In the genomic region with DNA sequence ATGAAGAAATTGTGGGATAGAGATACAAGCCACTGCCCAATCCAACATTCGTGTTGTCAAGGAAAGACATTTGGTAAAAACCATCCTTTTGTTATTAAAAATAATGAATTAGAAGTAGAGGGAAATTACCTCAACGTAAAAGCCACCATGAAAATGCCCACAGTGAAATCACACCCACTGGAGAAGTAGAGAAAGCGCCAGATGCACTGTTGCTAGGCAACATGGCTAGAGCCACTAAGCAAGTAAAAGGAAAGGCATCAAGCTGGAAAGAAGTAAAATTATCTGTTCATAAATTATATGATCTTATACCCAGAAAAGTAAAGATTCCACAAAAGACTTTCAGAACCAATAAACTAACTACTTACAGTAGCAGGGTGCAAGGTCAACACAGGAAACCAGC, we compare ENCODE assay signal across 19 mouse cellular contexts. TPM values are rescaled to one million over a fixed set of nuclear protein-coding genes. Genes with fewer than 3 reads are reported as not detected.
DNase-seq lines count a peak whose midpoint lies in the region; ATAC-seq and TF ChIP-seq lines count a peak whose summit lies in the region.
"Had no signal": no experiment of that assay in that cellular context is flagged by ENCODE, and none has a peak within 500 bp of the region (broad histone marks: within the 10 kb centered on the region; RNA-seq: fewer than 3 reads in every experiment).

No protein-coding gene starts in this region.

- no peak for TF ChIP-seq CTCF in forebrain, postnatal 0 days (IDR thresholded peaks at IDR 0.05; ENCODE audit: low read depth)

- peak; percentile 51 for DNase-seq in forebrain, postnatal 0 days
- peak; percentile 28 for DNase-seq in midbrain, embryonic 14.5 days
- DNase-seq in midbrain, embryonic 10.5 days (ENCODE audit: low spot score): no peak
- peak; percentile 17 to 66 for DNase-seq in frontal cortex, postnatal 36 days (ENCODE audit: low spot score in 2 of 2)
- peak; percentile 53 to 79 for DNase-seq in right cerebral cortex, postnatal 10 days (ENCODE audit: low spot score in 2 of 2)
- DNase-seq in urinary bladder, adult 18-20 months (ENCODE audit: low spot score in 2 of 2): no peak
- DNase-seq: adrenal gland, postnatal 10 days; cerebellum, adult 2 months; heart, postnatal 36 days; kidney, adult 8-10 months; kidney, postnatal 4 days; lung, embryonic 14.5 days; lung, postnatal 4 days; thymus, adult 18-20 months had no signal

- ATAC-seq in forebrain, postnatal 0 days: peak; percentile 63; the same call in 1 of the 2 replicates
- no peak for ATAC-seq in forebrain, embryonic 13.5 days
- no peak for ATAC-seq in midbrain, embryonic 14.5 days (ENCODE audit: low FRiP score, low TSS enrichment)
- no peak for ATAC-seq in megakaryocyte-erythroid progenitor cell, adult 5-6 weeks (replicated peaks; ENCODE audit: low FRiP score, low TSS enrichment, poor library complexity, severe bottlenecking)
- ATAC-seq: midbrain, embryonic 13.5 days had no signal

- no peaks in the 10 kb centered on the region for H3K27me3 ChIP-seq in forebrain, postnatal 0 days (ENCODE audit: insufficient read depth, low read length)
- no peaks in the 10 kb centered on the region for H3K27me3 ChIP-seq in forebrain, embryonic 13.5 days
- H3K27me3 ChIP-seq in midbrain, embryonic 14.5 days (ENCODE audit: control insufficient read depth, insufficient read depth, low read length): no peaks in the 10 kb centered on the region
- H3K27me3 ChIP-seq in midbrain, embryonic 10.5 days (ENCODE audit: low read depth, poor library complexity, severe bottlenecking): no peaks in the 10 kb centered on the region
- H3K27me3 ChIP-seq: heart, embryonic 12.5 days; midbrain, embryonic 13.5 days had no signal

- no peaks in the 10 kb centered on the region for H3K9me3 ChIP-seq in forebrain, postnatal 0 days (ENCODE audit: low read length)
- H3K9me3 ChIP-seq in forebrain, embryonic 13.5 days (replicated peaks): no peaks in the 10 kb centered on the region
- no peaks in the 10 kb centered on the region for H3K9me3 ChIP-seq in midbrain, embryonic 14.5 days (ENCODE audit: control insufficient read depth, low read length)
- no peaks in the 10 kb centered on the region for H3K9me3 ChIP-seq in midbrain, embryonic 10.5 days (replicated peaks)
- H3K9me3 ChIP-seq: heart, embryonic 12.5 days; midbrain, embryonic 13.5 days had no signal

- peak overlapping the region; percentile 54; the same call in 1 of the 2 replicates for H3K27ac ChIP-seq in forebrain, postnatal 0 days (ENCODE audit: low read depth, low read length)
- H3K27ac ChIP-seq in forebrain, embryonic 13.5 days: no peak overlapping the region
- H3K27ac ChIP-seq in midbrain, embryonic 14.5 days (replicated peaks; ENCODE audit: low read depth, low read length): no peak overlapping the region
- H3K27ac ChIP-seq in midbrain, embryonic 10.5 days (replicated peaks): no peak overlapping the region
- H3K27ac ChIP-seq: midbrain, embryonic 13.5 days had no signal

- no peak overlapping the region for H3K4me2 ChIP-seq in forebrain, postnatal 0 days (ENCODE audit: low read depth)
- H3K4me2 ChIP-seq in forebrain, embryonic 13.5 days: no peak overlapping the region
- no peak overlapping the region for H3K4me2 ChIP-seq in midbrain, embryonic 14.5 days (ENCODE audit: low read length)
- H3K4me2 ChIP-seq: heart, embryonic 12.5 days; lung, embryonic 14.5 days; midbrain, embryonic 13.5 days had no signal

- no peak overlapping the region for H3K9ac ChIP-seq in forebrain, postnatal 0 days
- no peak overlapping the region for H3K9ac ChIP-seq in forebrain, embryonic 13.5 days
- H3K9ac ChIP-seq in midbrain, embryonic 14.5 days (replicated peaks; ENCODE audit: low read length): no peak overlapping the region
- H3K9ac ChIP-seq: heart, embryonic 12.5 days; lung, embryonic 14.5 days; midbrain, embryonic 13.5 days had no signal

- peaks cover 29% of the 10 kb centered on the region for H3K36me3 ChIP-seq in forebrain, postnatal 0 days (ENCODE audit: insufficient read depth)
- H3K36me3 ChIP-seq in forebrain, embryonic 13.5 days (ENCODE audit: poor library complexity, severe bottlenecking): peaks cover 54% of the 10 kb centered on the region
- H3K36me3 ChIP-seq in midbrain, embryonic 14.5 days (ENCODE audit: control insufficient read depth, insufficient read depth, low read length): peaks cover 47% of the 10 kb centered on the region
- H3K36me3 ChIP-seq in midbrain, embryonic 10.5 days: peaks cover 51% of the 10 kb centered on the region

- H3K4me1 ChIP-seq in forebrain, postnatal 0 days (ENCODE audit: insufficient read depth): no peaks in the 10 kb centered on the region
- H3K4me1 ChIP-seq in forebrain, embryonic 13.5 days: no peaks in the 10 kb centered on the region
- no peaks in the 10 kb centered on the region for H3K4me1 ChIP-seq in midbrain, embryonic 14.5 days (ENCODE audit: control insufficient read depth, insufficient read depth, low read length)
- H3K4me1 ChIP-seq in midbrain, embryonic 10.5 days: no peaks in the 10 kb centered on the region
- H3K4me1 ChIP-seq: heart, embryonic 12.5 days; midbrain, embryonic 13.5 days had no signal

- no peak overlapping the region for H3K4me3 ChIP-seq in forebrain, postnatal 0 days (ENCODE audit: low read depth, low read length)
- no peak overlapping the region for H3K4me3 ChIP-seq in forebrain, embryonic 13.5 days
- no peak overlapping the region for H3K4me3 ChIP-seq in midbrain, embryonic 14.5 days (replicated peaks; ENCODE audit: low read depth, low read length)
- H3K4me3 ChIP-seq in midbrain, embryonic 10.5 days: no peak overlapping the region
- H3K4me3 ChIP-seq: erythroblast, embryonic 14.5 days; heart, embryonic 12.5 days; midbrain, embryonic 13.5 days had no signal

- 61% methylated on average over 3 of the region's 3 CpGs for WGBS in forebrain, postnatal 0 days
- 79% methylated on average over 3 of the region's 3 CpGs for WGBS in forebrain, embryonic 13.5 days
- WGBS in midbrain, embryonic 14.5 days: 72% methylated on average over 3 of the region's 3 CpGs
- 91% methylated on average over 3 of the region's 3 CpGs for WGBS in midbrain, embryonic 10.5 days

RNA-seq across cellular contexts. Expression of a gene that starts 17.5 kb away (rescaled TPM):
- total RNA-seq in forebrain, postnatal 0 days (2014; rRNA removed): 69.6 and 73.6 TPM in 2 replicates
- polyA plus RNA-seq in forebrain, postnatal 0 days (2015; fragmentation: Nextera tagmentation; extraction: Ambion mirVana): 55.6 and 79.0 TPM in 2 replicates
- 86.9 and 90.2 TPM in 2 replicates for polyA plus RNA-seq in forebrain, embryonic 13.5 days (2015; fragmentation: Nextera tagmentation; extraction: Ambion mirVana)
- polyA plus RNA-seq in midbrain, embryonic 14.5 days (2014; fragmentation: Nextera tagmentation; extraction: Ambion mirVana): 76.2 and 90.4 TPM in 2 replicates
- polyA plus RNA-seq in midbrain, embryonic 10.5 days (2016; fragmentation: Nextera tagmentation; extraction: Ambion mirVana): 84.1 and 86.9 TPM in 2 replicates
- total RNA-seq in megakaryocyte-erythroid progenitor cell, adult 5-6 weeks (2014; fragmentation: Nextera tagmentation): 24.7 and 53.3 TPM in 2 replicates
- 37.1 and 38.1 TPM in 2 replicates for total RNA-seq in megakaryocyte-erythroid progenitor cell, adult 5-6 weeks (2017)

Comparison
In these comparisons a context has a peak if more than half of its experiments do, and no peak if none do; other contexts are left out.
1. DNase-seq: peak in forebrain, postnatal 0 days (single experiment), midbrain, embryonic 14.5 days (single experiment), frontal cortex, postnatal 36 days (2 of 2) and right cerebral cortex, postnatal 10 days (2 of 2); none in midbrain, embryonic 10.5 days (single experiment) and urinary bladder, adult 18-20 months (0 of 2).